Mouse (Mus musculus): ENCODE data around the gene Lrrc32. TPM values are rescaled to one million over a fixed set of nuclear protein-coding genes. Genes with fewer than 3 reads are reported as not detected.

The Lrrc32 gene
- total and polyA plus RNA-seq, 3 experiments, result 2.3 to 23.7 (median 5.3) TPM

GRCm38 (mm10) chr7:98499561-98500292 is 10.6 kb downstream of the Lrrc32 start:
- TF ChIP-seq ETS1 (conservative IDR thresholded peaks at IDR 0.05; ENCODE audit: low read depth, low read length), result no peak
- no peak for TF ChIP-seq SIN3A (IDR thresholded peaks at IDR 0.05; ENCODE audit: low read length)
- no peak for TF ChIP-seq CHD2 (IDR thresholded peaks at IDR 0.05; ENCODE audit: low read length)
- no peak for TF ChIP-seq NELFE (IDR thresholded peaks at IDR 0.05; ENCODE audit: low read depth, low read length)
- no peak for TF ChIP-seq NRF1 (IDR thresholded peaks at IDR 0.05; ENCODE audit: low read depth, low read length)
- no peak for TF ChIP-seq GABPA (IDR thresholded peaks at IDR 0.05; ENCODE audit: insufficient replicate concordance, low read depth, low read length)
- TF ChIP-seq TCF12 (IDR thresholded peaks at IDR 0.05; ENCODE audit: low read depth, low read length), result no peak
- no peak for TF ChIP-seq MAFK (IDR thresholded peaks at IDR 0.05; ENCODE audit: insufficient replicate concordance, low read length)
- no peak for TF ChIP-seq SMC3 (IDR thresholded peaks at IDR 0.05; ENCODE audit: low read depth, low read length)
- no peak for TF ChIP-seq UBTF (IDR thresholded peaks at IDR 0.05; ENCODE audit: low read depth, low read length)
- no peak for TF ChIP-seq MAX (IDR thresholded peaks at IDR 0.05; ENCODE audit: low read length)
- TF ChIP-seq RAD21 (IDR thresholded peaks at IDR 0.05; ENCODE audit: low read depth, low read length), result no peak
- TF ChIP-seq RCOR1 (conservative IDR thresholded peaks at IDR 0.05; ENCODE audit: low read depth, low read length), result no peak
- no peak for TF ChIP-seq ZMIZ1 (IDR thresholded peaks at IDR 0.05; ENCODE audit: low read depth, low read length)
- TF ChIP-seq HCFC1 (IDR thresholded peaks at IDR 0.05; ENCODE audit: low read depth, low read length), result no peak
- no peak for TF ChIP-seq ELF1 (IDR thresholded peaks at IDR 0.05; ENCODE audit: low read depth, low read length)
- no peak for TF ChIP-seq KAT2A (IDR thresholded peaks at IDR 0.05; ENCODE audit: insufficient replicate concordance, low read length)
- TF ChIP-seq IRF4 (IDR thresholded peaks at IDR 0.05; ENCODE audit: low read depth, low read length), result no peak
- TF ChIP-seq POLR2A (IDR thresholded peaks at IDR 0.05; ENCODE audit: low read depth, low read length), result no peak
- no peak for TF ChIP-seq MAZ (IDR thresholded peaks at IDR 0.05; ENCODE audit: low read depth, low read length)
- Histone ChIP-seq H3K27me3 (replicated peaks) (no peaks in the 10 kb centered on the region), H3K36me3 (replicated peaks in 1 of 2; ENCODE audit: control insufficient read depth in 1 of 2, insufficient read depth in 1 of 2, low read length in 1 of 2) (peaks cover 51 to 76% of the 10 kb centered on the region in 2 experiments), H3K4me3 (replicated peaks in 1 of 3; ENCODE audit: low read depth in 2 of 3, low read length in 2 of 3, poor library complexity in 1 of 3) (no peak overlapping the region), H3K27ac (ENCODE audit: insufficient read depth, low read depth) (no peak overlapping the region), H3K79me2 (replicated peaks; ENCODE audit: control insufficient read depth, extremely low read depth, insufficient read depth, poor library complexity, severe bottlenecking) (no peaks in the 10 kb centered on the region), H3K9me3 (replicated peaks; ENCODE audit: low read length) (no peaks in the 10 kb centered on the region), H3K4me1 (ENCODE audit: control insufficient read depth in 1 of 2, insufficient read depth in 2 of 2) (peaks cover 4 to 23% of the 10 kb centered on the region in 2 experiments), H3K4me2 (ENCODE audit: insufficient read depth, low read depth, poor library complexity, severe bottlenecking) (no peak overlapping the region), H3K9ac (ENCODE audit: insufficient read depth, low read depth) (no peak overlapping the region)
- no peak for DNase-seq (ENCODE audit: extremely low read depth)
- dilution Hi-C loops (cut with MboI; ENCODE audit: extremely low pct_ligation_motif_present, extremely low pct_unique_long_range_greater_than_20kb, low sequenced_read_pairs) (no loop called here), in situ Hi-C loops (cut with MboI; ENCODE audit: low pct_ligation_motif_present, low pct_unique_long_range_greater_than_20kb, low sequenced_read_pairs) (no loop called here)

GRCm38 (mm10) chr7:98500470-98500869 is 11.4 kb downstream of the Lrrc32 start:
- Histone ChIP-seq H3K9ac (ENCODE audit: insufficient read depth, low read depth) (no peak overlapping the region), H3K4me3 (replicated peaks in 1 of 3; ENCODE audit: low read depth in 2 of 3, low read length in 2 of 3, poor library complexity in 1 of 3) (no peak overlapping the region), H3K4me2 (ENCODE audit: insufficient read depth, low read depth, poor library complexity, severe bottlenecking) (no peak overlapping the region), H3K27ac (ENCODE audit: insufficient read depth, low read depth) (no peak overlapping the region), H3K4me1 (ENCODE audit: control insufficient read depth in 1 of 2, insufficient read depth in 2 of 2) (peaks cover 4 to 22% of the 10 kb centered on the region in 2 experiments), H3K27me3 (replicated peaks) (no peaks in the 10 kb centered on the region), H3K79me2 (replicated peaks; ENCODE audit: control insufficient read depth, extremely low read depth, insufficient read depth, poor library complexity, severe bottlenecking) (no peaks in the 10 kb centered on the region), H3K36me3 (replicated peaks in 1 of 2; ENCODE audit: control insufficient read depth in 1 of 2, insufficient read depth in 1 of 2, low read length in 1 of 2) (peaks cover 45 to 69% of the 10 kb centered on the region in 2 experiments), H3K9me3 (replicated peaks; ENCODE audit: low read length) (no peaks in the 10 kb centered on the region)
- dilution Hi-C loops (cut with MboI; ENCODE audit: extremely low pct_ligation_motif_present, extremely low pct_unique_long_range_greater_than_20kb, low sequenced_read_pairs) (no loop called here), in situ Hi-C loops (cut with MboI; ENCODE audit: low pct_ligation_motif_present, low pct_unique_long_range_greater_than_20kb, low sequenced_read_pairs) (no loop called here)
- TF ChIP-seq IRF4 (IDR thresholded peaks at IDR 0.05; ENCODE audit: low read depth, low read length), result no peak
- no peak for TF ChIP-seq MAX (IDR thresholded peaks at IDR 0.05; ENCODE audit: low read length)
- no peak for DNase-seq (ENCODE audit: extremely low read depth)

Data from CH12.LX (cell line).